Mouse (Mus musculus): ENCODE data around the gene Rnf215.

DNA sequence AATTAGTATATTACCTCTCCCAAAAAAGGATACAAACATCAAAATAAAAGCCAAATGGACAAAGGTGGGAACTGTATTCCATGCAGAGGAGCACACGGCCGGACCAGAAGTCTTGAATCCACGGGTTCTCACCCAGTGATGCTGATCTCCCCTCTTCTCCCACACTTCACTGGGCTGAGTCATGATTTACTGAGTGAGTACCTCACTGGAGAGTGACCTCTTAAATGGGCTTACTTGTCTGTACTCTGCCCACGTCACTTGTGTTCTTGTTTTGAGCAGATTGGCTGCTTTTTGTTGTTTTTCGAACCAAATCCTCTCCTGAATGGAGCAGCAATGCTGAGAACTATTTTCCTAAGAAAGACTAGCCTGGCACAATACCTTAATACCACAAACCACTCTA lies 30.0 kb upstream of the Rnf215 start:
- TF ChIP-seq EP300 (IDR thresholded peaks at IDR 0.05; ENCODE audit: insufficient read depth, low read depth, low read length) (no peak), POLR2A (IDR thresholded peaks at IDR 0.05; ENCODE audit: insufficient read depth, low read length) (no peak), CTCF (IDR thresholded peaks at IDR 0.05; ENCODE audit: low read depth, low read length) (no peak)

Data from ES-Bruce4 (cell line).